Mouse (Mus musculus): ENCODE data around the gene Cep135. TPM values are rescaled to one million over a fixed set of nuclear protein-coding genes. Genes with fewer than 3 reads are reported as not detected.

The Cep135 gene
- polyA plus RNA-seq, 1 experiment from 2014 or later, result 4.0 TPM

GRCm38 (mm10) chr5:76627770-76628169 lies 39.3 kb downstream of the Cep135 start:
- Histone ChIP-seq H3K4me3 (ENCODE audit: low read depth, low read length) (no peak overlapping the region), H3K27ac (ENCODE audit: low read depth, low read length) (no peak overlapping the region), H3K4me1 (ENCODE audit: control insufficient read depth, insufficient read depth, low read length) (no peaks in the 10 kb centered on the region), H3K36me3 (ENCODE audit: control insufficient read depth, insufficient read depth, low read length) (no peaks in the 10 kb centered on the region), H3K4me2 (ENCODE audit: low read depth, low read length) (no peak overlapping the region), H3K27me3 (ENCODE audit: control insufficient read depth, insufficient read depth, low read length) (no peaks in the 10 kb centered on the region), H3K9me3 (ENCODE audit: control insufficient read depth, low read length) (no peaks in the 10 kb centered on the region), H3K9ac (replicated peaks; ENCODE audit: low read depth, low read length) (no peak overlapping the region)
- 91% methylated on average over 1 of the region's 1 CpGs for WGBS
- no peak for ATAC-seq (ENCODE audit: low read depth)

DNA sequence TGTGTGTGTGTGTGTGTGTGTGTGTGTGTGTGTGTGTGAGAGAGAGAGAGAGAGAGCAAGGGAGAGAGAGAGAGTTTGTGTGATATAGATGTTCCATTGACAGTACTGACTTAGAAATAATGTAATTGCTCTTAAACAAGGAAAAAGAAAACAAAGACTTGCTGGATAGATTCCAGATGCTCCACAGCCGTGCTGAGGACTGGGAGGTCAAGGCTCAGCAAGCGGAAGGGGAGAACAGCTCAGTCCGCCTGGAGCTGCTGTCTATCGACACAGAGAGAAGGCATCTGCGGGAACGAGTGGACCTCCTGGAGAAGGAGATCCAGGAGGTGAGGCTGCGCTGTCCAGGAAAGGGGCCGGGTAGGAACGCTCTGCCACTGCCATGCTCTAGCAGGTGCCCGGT lies 45.5 kb downstream of the Cep135 start:
- H3K4me1 ChIP-seq (ENCODE audit: control insufficient read depth, insufficient read depth, low read length), result no peaks in the 10 kb centered on the region
- H3K36me3 ChIP-seq (ENCODE audit: control insufficient read depth, insufficient read depth, low read length), result 0 out of 2 replicates have a peak, but pooled peaks cover 6% of the 10 kb centered on the region
- 82% methylated on average over 10 of the region's 10 CpGs for WGBS
- no peaks in the 10 kb centered on the region for H3K9me3 ChIP-seq (ENCODE audit: control insufficient read depth, low read length)
- H3K9ac ChIP-seq (replicated peaks; ENCODE audit: low read depth, low read length), result no peak overlapping the region
- H3K27me3 ChIP-seq (ENCODE audit: control insufficient read depth, insufficient read depth, low read length), result no peaks in the 10 kb centered on the region
- no peak overlapping the region for H3K4me3 ChIP-seq (ENCODE audit: low read depth, low read length)
- no peak overlapping the region for H3K4me2 ChIP-seq (ENCODE audit: low read depth, low read length)
- no peak overlapping the region for H3K27ac ChIP-seq (ENCODE audit: low read depth, low read length)
- ATAC-seq (ENCODE audit: low read depth), result no peak

DNA sequence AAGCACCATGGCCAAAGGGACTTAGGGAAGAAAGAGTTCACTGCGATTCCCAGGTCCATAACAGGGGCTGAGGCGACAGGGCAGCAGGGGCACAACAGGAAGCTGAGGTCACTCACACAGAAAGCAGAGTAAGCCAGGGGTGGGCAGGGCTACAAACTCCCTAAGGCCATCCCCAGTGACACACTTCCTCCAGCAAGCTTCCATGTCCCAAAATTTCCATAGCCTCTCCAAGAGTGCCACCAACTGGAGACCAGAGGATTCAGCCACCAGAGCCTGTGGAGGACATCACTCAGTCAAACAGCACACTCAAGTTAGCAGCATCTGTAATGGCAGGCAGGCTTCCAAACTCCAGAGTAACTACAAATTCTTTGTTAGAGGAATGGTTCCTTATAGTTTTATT lies 47.1 kb downstream of the Cep135 start:
- H3K27me3 ChIP-seq (ENCODE audit: control insufficient read depth, insufficient read depth, low read length), result no peaks in the 10 kb centered on the region
- H3K36me3 ChIP-seq (ENCODE audit: control insufficient read depth, insufficient read depth, low read length), result 0 out of 2 replicates have a peak, but pooled peaks cover 11% of the 10 kb centered on the region
- WGBS, result 92% methylated on average over 2 of the region's 2 CpGs
- no peak overlapping the region for H3K9ac ChIP-seq (replicated peaks; ENCODE audit: low read depth, low read length)
- no peak for ATAC-seq (ENCODE audit: low read depth)
- H3K4me1 ChIP-seq (ENCODE audit: control insufficient read depth, insufficient read depth, low read length), result no peaks in the 10 kb centered on the region
- H3K9me3 ChIP-seq (ENCODE audit: control insufficient read depth, low read length), result no peaks in the 10 kb centered on the region
- H3K4me3 ChIP-seq (ENCODE audit: low read depth, low read length), result no peak overlapping the region
- no peak overlapping the region for H3K4me2 ChIP-seq (ENCODE audit: low read depth, low read length)
- no peak overlapping the region for H3K27ac ChIP-seq (ENCODE audit: low read depth, low read length)

- WGBS, result 90% methylated on average over 4 of the region's 4 CpGs
- Histone ChIP-seq H3K9me3 (ENCODE audit: control insufficient read depth, low read length) (no peaks in the 10 kb centered on the region), H3K36me3 (ENCODE audit: control insufficient read depth, insufficient read depth, low read length) (peaks cover 20% of the 10 kb centered on the region; the same call in 1 of the 2 replicates), H3K4me2 (ENCODE audit: low read depth, low read length) (no peak overlapping the region), H3K27ac (ENCODE audit: low read depth, low read length) (no peak overlapping the region), H3K27me3 (ENCODE audit: control insufficient read depth, insufficient read depth, low read length) (no peaks in the 10 kb centered on the region), H3K9ac (replicated peaks; ENCODE audit: low read depth, low read length) (no peak overlapping the region), H3K4me3 (ENCODE audit: low read depth, low read length) (no peak overlapping the region), H3K4me1 (ENCODE audit: control insufficient read depth, insufficient read depth, low read length) (no peaks in the 10 kb centered on the region)
- no peak for ATAC-seq (ENCODE audit: low read depth)
Measured at GRCm38 (mm10) chr5:76642076-76642475, 53.6 kb downstream of the Cep135 start.

GRCm38 (mm10) chr5:76644234-76644633 lies 55.7 kb downstream of the Cep135 start:
- WGBS, result 92% methylated on average over 7 of the region's 7 CpGs
- ATAC-seq (ENCODE audit: low read depth), result no peak

GRCm38 (mm10) chr5:76645091-76645868 lies 56.8 kb downstream of the Cep135 start:
- no peak overlapping the region for H3K9ac ChIP-seq (replicated peaks; ENCODE audit: low read depth, low read length)
- H3K27ac ChIP-seq (ENCODE audit: low read depth, low read length), result no peak overlapping the region
- WGBS, result 83% methylated on average over 10 of the region's 10 CpGs

More at GRCm38 (mm10) chr5:76644234-76644633, 55.7 kb downstream of the Cep135 start:
- Histone ChIP-seq H3K4me2 (ENCODE audit: low read depth, low read length) (no peak overlapping the region), H3K4me1 (ENCODE audit: control insufficient read depth, insufficient read depth, low read length) (no peaks in the 10 kb centered on the region), H3K4me3 (ENCODE audit: low read depth, low read length) (no peak overlapping the region), H3K27ac (ENCODE audit: low read depth, low read length) (no peak overlapping the region), H3K27me3 (ENCODE audit: control insufficient read depth, insufficient read depth, low read length) (no peaks in the 10 kb centered on the region), H3K9me3 (ENCODE audit: control insufficient read depth, low read length) (no peaks in the 10 kb centered on the region), H3K36me3 (ENCODE audit: control insufficient read depth, insufficient read depth, low read length) (peaks cover 18% of the 10 kb centered on the region; the same call in 1 of the 2 replicates), H3K9ac (replicated peaks; ENCODE audit: low read depth, low read length) (no peak overlapping the region)

GRCm38 (mm10) chr5:76649897-76650296 lies 61.4 kb downstream of the Cep135 start:
- no peak for ATAC-seq (ENCODE audit: low read depth)
- H3K27me3 ChIP-seq (ENCODE audit: control insufficient read depth, insufficient read depth, low read length), result no peaks in the 10 kb centered on the region
- WGBS, result 67% methylated on average over 4 of the region's 4 CpGs
- H3K9ac ChIP-seq (replicated peaks; ENCODE audit: low read depth, low read length), result no peak overlapping the region
- no peak overlapping the region for H3K27ac ChIP-seq (ENCODE audit: low read depth, low read length)
- no peaks in the 10 kb centered on the region for H3K36me3 ChIP-seq (ENCODE audit: control insufficient read depth, insufficient read depth, low read length)
- no peak overlapping the region for H3K4me3 ChIP-seq (ENCODE audit: low read depth, low read length)
- H3K4me1 ChIP-seq (ENCODE audit: control insufficient read depth, insufficient read depth, low read length), result peaks cover 7% of the 10 kb centered on the region; the same call in 1 of the 2 replicates
- no peak overlapping the region for H3K4me2 ChIP-seq (ENCODE audit: low read depth, low read length)
- H3K9me3 ChIP-seq (ENCODE audit: control insufficient read depth, low read length), result no peaks in the 10 kb centered on the region

More at GRCm38 (mm10) chr5:76645091-76645868, 56.8 kb downstream of the Cep135 start:
- no peaks in the 10 kb centered on the region for H3K4me1 ChIP-seq (ENCODE audit: control insufficient read depth, insufficient read depth, low read length)
- H3K27me3 ChIP-seq (ENCODE audit: control insufficient read depth, insufficient read depth, low read length), result no peaks in the 10 kb centered on the region
- H3K9me3 ChIP-seq (ENCODE audit: control insufficient read depth, low read length), result no peaks in the 10 kb centered on the region
- no peak overlapping the region for H3K4me3 ChIP-seq (ENCODE audit: low read depth, low read length)
- no peak for ATAC-seq (ENCODE audit: low read depth)
- H3K36me3 ChIP-seq (ENCODE audit: control insufficient read depth, insufficient read depth, low read length), result peaks cover 13% of the 10 kb centered on the region; the same call in 1 of the 2 replicates
- H3K4me2 ChIP-seq (ENCODE audit: low read depth, low read length), result no peak overlapping the region

GRCm38 (mm10) chr5:76651151-76651725 lies 62.7 kb downstream of the Cep135 start:
- Histone ChIP-seq H3K4me1 (ENCODE audit: control insufficient read depth, insufficient read depth, low read length) (peaks cover 7% of the 10 kb centered on the region; the same call in 1 of the 2 replicates), H3K9me3 (ENCODE audit: control insufficient read depth, low read length) (no peaks in the 10 kb centered on the region), H3K9ac (replicated peaks; ENCODE audit: low read depth, low read length) (no peak overlapping the region), H3K36me3 (ENCODE audit: control insufficient read depth, insufficient read depth, low read length) (no peaks in the 10 kb centered on the region), H3K4me3 (ENCODE audit: low read depth, low read length) (no peak overlapping the region), H3K27ac (ENCODE audit: low read depth, low read length) (peak overlapping the region; percentile 22; the same call in 1 of the 2 replicates), H3K27me3 (ENCODE audit: control insufficient read depth, insufficient read depth, low read length) (no peaks in the 10 kb centered on the region), H3K4me2 (ENCODE audit: low read depth, low read length) (no peak overlapping the region)
- ATAC-seq (ENCODE audit: low read depth), result peak; percentile 75
- WGBS, result 63% methylated on average over 5 of the region's 5 CpGs

- Histone ChIP-seq H3K36me3 (ENCODE audit: control insufficient read depth, insufficient read depth, low read length) (no peaks in the 10 kb centered on the region), H3K27me3 (ENCODE audit: control insufficient read depth, insufficient read depth, low read length) (no peaks in the 10 kb centered on the region), H3K4me1 (ENCODE audit: control insufficient read depth, insufficient read depth, low read length) (peaks cover 6% of the 10 kb centered on the region; the same call in 1 of the 2 replicates), H3K27ac (ENCODE audit: low read depth, low read length) (peak within 1 kb of the TSS; percentile 98), H3K9me3 (ENCODE audit: control insufficient read depth, low read length) (no peaks in the 10 kb centered on the region), H3K4me3 (ENCODE audit: low read depth, low read length) (peak within 1 kb of the TSS; percentile 88), H3K9ac (replicated peaks; ENCODE audit: low read depth, low read length) (peak within 1 kb of the TSS; percentile 99), H3K4me2 (ENCODE audit: low read depth, low read length) (peak within 1 kb of the TSS; percentile 74)
- 76% methylated on average over 2 of the region's 2 CpGs for WGBS
- no peak for ATAC-seq (ENCODE audit: low read depth)
Measured at GRCm38 (mm10) chr5:76656212-76656611, 67.7 kb downstream of the Cep135 start, which contains the start of gene C530008M17Rik. Gene C530008M17Rik, plus strand, starts transcription at chr5:76656512.
